Mouse (Mus musculus) kidney, postnatal 36 days (tissue): ENCODE data around the gene Rnf40.

Experiments
- DNase-seq, 2 experiments: peaks; one replicate each; pipeline ENCODE4 v3.0.0; 2021 to 2022; ENCODE audit warnings: mixed read lengths in 2 of 2

Rnf40 gene

DNA sequence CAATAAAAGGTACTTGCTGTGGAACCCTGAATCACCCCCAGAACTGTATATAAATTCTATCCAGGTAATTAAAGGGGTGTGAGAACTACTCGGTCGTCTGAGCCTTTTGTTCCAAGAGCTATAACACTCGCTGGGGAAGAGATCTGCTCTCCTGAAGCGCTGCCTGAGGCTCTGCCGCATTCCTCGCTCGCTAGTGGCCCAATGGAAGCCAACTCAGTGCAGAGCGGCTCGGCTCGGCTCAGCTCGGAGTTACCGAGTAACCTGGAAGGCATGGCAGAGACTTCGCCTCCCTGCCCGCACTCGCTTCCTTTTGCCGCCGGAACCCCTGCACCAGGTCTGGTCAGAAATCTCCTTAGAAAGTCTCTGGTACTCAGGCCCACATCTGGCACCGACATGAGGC lies 63.5 kb downstream of the Rnf40 start:
- DNase-seq, result peak; percentile 39 to 65

DNA sequence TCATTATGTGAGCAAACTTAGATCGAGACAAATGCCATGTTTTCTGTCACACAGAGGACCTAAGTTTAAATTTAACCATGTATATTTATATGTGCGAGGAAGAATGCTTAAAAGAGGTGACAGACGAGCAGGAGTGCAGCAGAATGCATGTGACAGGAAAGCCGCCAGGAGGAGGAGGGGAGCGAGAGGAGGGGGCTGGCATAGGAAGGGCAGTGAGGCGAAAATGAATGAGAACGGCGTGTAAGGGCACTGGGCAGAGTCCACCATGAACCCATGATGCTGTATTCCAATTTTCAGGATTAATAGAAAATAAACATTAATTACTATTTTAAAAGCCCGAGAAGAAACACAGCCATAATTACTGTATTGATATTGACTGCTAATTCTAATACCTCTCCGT lies 65.8 kb downstream of the Rnf40 start:
- peak in 1 of 2 experiments; percentile 71 for DNase-seq
